Mouse (Mus musculus): ENCODE measurements around the gene Disp2. TPM values are rescaled to one million over a fixed set of nuclear protein-coding genes. Genes with fewer than 3 reads are reported as not detected.

Gene Disp2
- polyA plus RNA-seq (2014; fragmentation: Nextera tagmentation; extraction: Ambion mirVana): 59.4 and 66.8 TPM in 2 replicates

GRCm38 (mm10) chr2:118779504-118780480 is at the start of gene Disp2:
Gene Disp2 (plus strand): TSS chr2:118779719.
- ATAC-seq (ENCODE audit: low read depth): peak; percentile 96
- Histone ChIP-seq H3K9me3 (ENCODE audit: control insufficient read depth, low read length) (no peaks in the 10 kb centered on the region), H3K36me3 (ENCODE audit: control insufficient read depth, insufficient read depth, low read length) (no peaks in the 10 kb centered on the region), H3K4me1 (ENCODE audit: control insufficient read depth, insufficient read depth, low read length) (peaks cover 13% of the 10 kb centered on the region; the same call in 1 of the 2 replicates), H3K27ac (ENCODE audit: low read depth, low read length) (peak within 1 kb of the TSS; percentile 79), H3K4me2 (ENCODE audit: low read depth, low read length) (peak within 1 kb of the TSS; percentile 65), H3K27me3 (ENCODE audit: control insufficient read depth, insufficient read depth, low read length) (no peaks in the 10 kb centered on the region), H3K9ac (replicated peaks; ENCODE audit: low read depth, low read length) (peak within 1 kb of the TSS; percentile 57), H3K4me3 (ENCODE audit: low read depth, low read length) (peak within 1 kb of the TSS; percentile 52)
- WGBS: 10% methylated on average over 39 of the region's 39 CpGs

GRCm38 (mm10) chr2:118729816-118730621 is 49.5 kb upstream of the Disp2 start:
- H3K36me3 ChIP-seq (ENCODE audit: control insufficient read depth, insufficient read depth, low read length): no peaks in the 10 kb centered on the region
- 26% methylated on average over 8 of the region's 8 CpGs for WGBS
- no peak for ATAC-seq (ENCODE audit: low read depth)
- H3K4me3 ChIP-seq (ENCODE audit: low read depth, low read length): no peak overlapping the region
- no peaks in the 10 kb centered on the region for H3K4me1 ChIP-seq (ENCODE audit: control insufficient read depth, insufficient read depth, low read length)
- no peak overlapping the region for H3K9ac ChIP-seq (replicated peaks; ENCODE audit: low read depth, low read length)
- H3K27me3 ChIP-seq (ENCODE audit: control insufficient read depth, insufficient read depth, low read length): no peaks in the 10 kb centered on the region
- no peak overlapping the region for H3K4me2 ChIP-seq (ENCODE audit: low read depth, low read length)
- no peak overlapping the region for H3K27ac ChIP-seq (ENCODE audit: low read depth, low read length)
- H3K9me3 ChIP-seq (ENCODE audit: control insufficient read depth, low read length): no peaks in the 10 kb centered on the region

- H3K4me1 ChIP-seq (ENCODE audit: control insufficient read depth, insufficient read depth, low read length): no peaks in the 10 kb centered on the region
- H3K9ac ChIP-seq (replicated peaks; ENCODE audit: low read depth, low read length): no peak overlapping the region
- no peak overlapping the region for H3K27ac ChIP-seq (ENCODE audit: low read depth, low read length)
- no peaks in the 10 kb centered on the region for H3K9me3 ChIP-seq (ENCODE audit: control insufficient read depth, low read length)
- no peak overlapping the region for H3K4me2 ChIP-seq (ENCODE audit: low read depth, low read length)
- H3K36me3 ChIP-seq (ENCODE audit: control insufficient read depth, insufficient read depth, low read length): no peaks in the 10 kb centered on the region
- WGBS: 13% methylated on average over 3 of the region's 3 CpGs
- no peak for ATAC-seq (ENCODE audit: low read depth)
- H3K27me3 ChIP-seq (ENCODE audit: control insufficient read depth, insufficient read depth, low read length): no peaks in the 10 kb centered on the region
- no peak overlapping the region for H3K4me3 ChIP-seq (ENCODE audit: low read depth, low read length)
These were observed 49.0 kb upstream of the Disp2 start for GRCm38 (mm10) chr2:118730622-118730915.

- 85% methylated on average over 5 of the region's 5 CpGs for WGBS
- no peaks in the 10 kb centered on the region for H3K27me3 ChIP-seq (ENCODE audit: control insufficient read depth, insufficient read depth, low read length)
These were observed 47.5 kb upstream of the Disp2 start for GRCm38 (mm10) chr2:118731981-118732380.

GRCm38 (mm10) chr2:118733341-118733740 is 46.2 kb upstream of the Disp2 start:
- WGBS: 66% methylated on average over 5 of the region's 5 CpGs
- Histone ChIP-seq H3K27ac (ENCODE audit: low read depth, low read length) (no peak overlapping the region), H3K4me3 (ENCODE audit: low read depth, low read length) (no peak overlapping the region), H3K4me2 (ENCODE audit: low read depth, low read length) (no peak overlapping the region), H3K27me3 (ENCODE audit: control insufficient read depth, insufficient read depth, low read length) (no peaks in the 10 kb centered on the region), H3K9me3 (ENCODE audit: control insufficient read depth, low read length) (no peaks in the 10 kb centered on the region), H3K4me1 (ENCODE audit: control insufficient read depth, insufficient read depth, low read length) (no peaks in the 10 kb centered on the region), H3K36me3 (ENCODE audit: control insufficient read depth, insufficient read depth, low read length) (no peaks in the 10 kb centered on the region), H3K9ac (replicated peaks; ENCODE audit: low read depth, low read length) (no peak overlapping the region)
- ATAC-seq (ENCODE audit: low read depth): no peak

More at GRCm38 (mm10) chr2:118731981-118732380, 47.5 kb upstream of the Disp2 start:
- no peaks in the 10 kb centered on the region for H3K4me1 ChIP-seq (ENCODE audit: control insufficient read depth, insufficient read depth, low read length)
- no peak for ATAC-seq (ENCODE audit: low read depth)
- no peak overlapping the region for H3K4me2 ChIP-seq (ENCODE audit: low read depth, low read length)
- no peak overlapping the region for H3K9ac ChIP-seq (replicated peaks; ENCODE audit: low read depth, low read length)
- H3K36me3 ChIP-seq (ENCODE audit: control insufficient read depth, insufficient read depth, low read length): no peaks in the 10 kb centered on the region
- H3K4me3 ChIP-seq (ENCODE audit: low read depth, low read length): no peak overlapping the region
- H3K27ac ChIP-seq (ENCODE audit: low read depth, low read length): no peak overlapping the region
- H3K9me3 ChIP-seq (ENCODE audit: control insufficient read depth, low read length): no peaks in the 10 kb centered on the region

- Histone ChIP-seq H3K4me1 (ENCODE audit: control insufficient read depth, insufficient read depth, low read length) (peaks cover 7% of the 10 kb centered on the region), H3K36me3 (ENCODE audit: control insufficient read depth, insufficient read depth, low read length) (no peaks in the 10 kb centered on the region), H3K9ac (replicated peaks; ENCODE audit: low read depth, low read length) (no peak overlapping the region), H3K27ac (ENCODE audit: low read depth, low read length) (no peak overlapping the region), H3K27me3 (ENCODE audit: control insufficient read depth, insufficient read depth, low read length) (no peaks in the 10 kb centered on the region), H3K9me3 (ENCODE audit: control insufficient read depth, low read length) (no peaks in the 10 kb centered on the region), H3K4me2 (ENCODE audit: low read depth, low read length) (no peak overlapping the region), H3K4me3 (ENCODE audit: low read depth, low read length) (no peak overlapping the region)
- 73% methylated on average over 3 of the region's 3 CpGs for WGBS
- ATAC-seq (ENCODE audit: low read depth): no peak
These were observed 39.2 kb upstream of the Disp2 start for GRCm38 (mm10) chr2:118740341-118740740.

- ATAC-seq (ENCODE audit: low read depth): no peak
These were observed 38.3 kb upstream of the Disp2 start for GRCm38 (mm10) chr2:118741183-118741582.

GRCm38 (mm10) chr2:118743261-118743943 is 36.1 kb upstream of the Disp2 start:
- Histone ChIP-seq H3K9me3 (ENCODE audit: control insufficient read depth, low read length) (no peaks in the 10 kb centered on the region), H3K36me3 (ENCODE audit: control insufficient read depth, insufficient read depth, low read length) (no peaks in the 10 kb centered on the region), H3K4me3 (ENCODE audit: low read depth, low read length) (no peak overlapping the region), H3K4me2 (ENCODE audit: low read depth, low read length) (no peak overlapping the region), H3K9ac (replicated peaks; ENCODE audit: low read depth, low read length) (no peak overlapping the region), H3K27ac (ENCODE audit: low read depth, low read length) (no peak overlapping the region), H3K4me1 (ENCODE audit: control insufficient read depth, insufficient read depth, low read length) (peaks cover 23% of the 10 kb centered on the region), H3K27me3 (ENCODE audit: control insufficient read depth, insufficient read depth, low read length) (no peaks in the 10 kb centered on the region)
- ATAC-seq (ENCODE audit: low read depth): no peak
- WGBS: 19% methylated on average over 8 of the region's 8 CpGs

More at GRCm38 (mm10) chr2:118741183-118741582, 38.3 kb upstream of the Disp2 start:
- Histone ChIP-seq H3K9ac (replicated peaks; ENCODE audit: low read depth, low read length) (no peak overlapping the region), H3K36me3 (ENCODE audit: control insufficient read depth, insufficient read depth, low read length) (no peaks in the 10 kb centered on the region), H3K4me1 (ENCODE audit: control insufficient read depth, insufficient read depth, low read length) (peaks cover 7% of the 10 kb centered on the region), H3K4me2 (ENCODE audit: low read depth, low read length) (no peak overlapping the region), H3K4me3 (ENCODE audit: low read depth, low read length) (no peak overlapping the region), H3K9me3 (ENCODE audit: control insufficient read depth, low read length) (no peaks in the 10 kb centered on the region), H3K27me3 (ENCODE audit: control insufficient read depth, insufficient read depth, low read length) (no peaks in the 10 kb centered on the region), H3K27ac (ENCODE audit: low read depth, low read length) (no peak overlapping the region)
- 72% methylated on average over 9 of the region's 9 CpGs for WGBS
